Mouse (Mus musculus) liver, embryonic 16.5 days (tissue): ENCODE data around the gene Agrp. TPM values are rescaled to one million over a fixed set of nuclear protein-coding genes. Genes with fewer than 3 reads are reported as not detected.
"Not testable (repeated sequence)": the region's sequence is repeated elsewhere in the genome, so short reads cannot be mapped to it uniquely, and the experiment has no call there.

Source experiments
- ATAC-seq: fragments of 200-750 bp; cut with Nextera tagmentation; 2 replicates; pipeline ENCODE4 v1.8.0; 2017; ENCODE audit warnings: low read depth, mild to moderate bottlenecking, moderate number of reproducible peaks, moderate library complexity
- H3K27ac ChIP-seq: fragments of 300-500 bp; sonication (generic); 2 replicates; pipeline ENCODE4 v1.5.1; 2014; ENCODE audit warnings: mild to moderate bottlenecking, low read length
- H3K27me3 ChIP-seq: fragments of 300-500 bp; sonication (generic); 2 replicates; pipeline ENCODE4 v1.6.1; 2014; ENCODE audit warnings: low read depth, low read length, mixed read lengths; ENCODE audit not compliant: control insufficient read depth, insufficient read depth
- H3K36me3 ChIP-seq: fragments of 300-500 bp; sonication (generic); 2 replicates; pipeline ENCODE4 v1.6.1; 2014; ENCODE audit warnings: mild to moderate bottlenecking; ENCODE audit not compliant: control insufficient read depth, insufficient read depth
- H3K4me1 ChIP-seq: fragments of 300-500 bp; sonication (generic); 2 replicates; pipeline ENCODE4 v1.6.1; 2014; ENCODE audit warnings: low read depth, low read length, mixed read lengths; ENCODE audit not compliant: control insufficient read depth
- H3K4me2 ChIP-seq: fragments of 300-500 bp; sonication (generic); 2 replicates; pipeline ENCODE4 v1.6.1; 2014; ENCODE audit warnings: low read depth, low read length, mixed read lengths
- H3K4me3 ChIP-seq: fragments of 300-500 bp; sonication (generic); 2 replicates; pipeline ENCODE4 v1.5.1; 2014; ENCODE audit warnings: low read depth, mild to moderate bottlenecking, low read length
- H3K9ac ChIP-seq: fragments of 300-500 bp; sonication (generic); 2 replicates; pipeline ENCODE4 v1.6.1; 2014; ENCODE audit warnings: low read depth, low read length
- H3K9me3 ChIP-seq: fragments of 300-500 bp; sonication (generic); replicated peaks from 2 replicates; pipeline ENCODE4 v1.6.1; 2016; ENCODE audit warnings: low read length; ENCODE audit not compliant: control insufficient read depth
- WGBS: fragments of 180-500 bp; shearing (Covaris S2); extraction: QIAGEN DNeasy Blood & Tissue Kit; methylation state at CpG from one replicate; pipeline ENCODE4 v1.1.7; 2014; ENCODE audit not compliant: insufficient replicate concordance; 5-methylcytosine and 5-hydroxymethylcytosine counted together
- polyA plus RNA-seq: library from polyadenylated mRNA; unstranded; fragments of >200 nt; fragmentation: Nextera tagmentation; extraction: Ambion mirVana; gene quantifications from 2 replicates; pipeline ENCODE4 v1.2.1, GENCODE M21; 2015

Agrp gene
- polyA plus RNA-seq, 1 experiment from 2014 or later = not detected

- WGBS = 15% methylated on average over 2 of the region's 2 CpGs
- peak; percentile 36 for ATAC-seq
- H3K9ac ChIP-seq = no peak overlapping the region
- H3K9me3 ChIP-seq = no peaks in the 10 kb centered on the region
- peak overlapping the region; percentile 18 for H3K4me2 ChIP-seq
- no peaks in the 10 kb centered on the region for H3K36me3 ChIP-seq
- H3K4me3 ChIP-seq = no peak overlapping the region
- peaks cover 8% of the 10 kb centered on the region for H3K27me3 ChIP-seq
- H3K4me1 ChIP-seq = peaks cover 80% of the 10 kb centered on the region
- peak overlapping the region; percentile 63 for H3K27ac ChIP-seq
Measured at GRCm38 (mm10) chr8:105609355-105609754, 27.8 kb downstream of the Agrp start.

- Histone ChIP-seq H3K27me3 (no peaks in the 10 kb centered on the region; the same call in 1 of the 2 replicates), H3K9ac (no peak overlapping the region), H3K27ac (no peak overlapping the region), H3K4me1 (peaks cover 72% of the 10 kb centered on the region), H3K9me3 (no peaks in the 10 kb centered on the region), H3K4me3 (no peak overlapping the region), H3K4me2 (0 out of 2 replicates have a peak overlapping the region, but pooled peaks have one; percentile 97), H3K36me3 (no peaks in the 10 kb centered on the region)
- WGBS = 16% methylated on average over 4 of the region's 4 CpGs
- ATAC-seq = no peak
Measured at GRCm38 (mm10) chr8:105607684-105608083, 29.5 kb downstream of the Agrp start.

- 5% methylated on average over 10 of the region's 10 CpGs for WGBS
- H3K36me3 ChIP-seq = no peaks in the 10 kb centered on the region
- peak overlapping the region; percentile 72 for H3K27ac ChIP-seq
Measured at GRCm38 (mm10) chr8:105607062-105607461, 30.1 kb downstream of the Agrp start.

GRCm38 (mm10) chr8:105606189-105607023 is 30.8 kb downstream of the Agrp start:
- H3K9ac ChIP-seq = peak overlapping the region; percentile 82
- no peaks in the 10 kb centered on the region; the same call in 1 of the 2 replicates for H3K27me3 ChIP-seq
- peaks cover 69% of the 10 kb centered on the region for H3K4me1 ChIP-seq
- peak overlapping the region; percentile 72 for H3K4me3 ChIP-seq
- peak overlapping the region; percentile 72 for H3K27ac ChIP-seq
- ATAC-seq = peak; percentile 53
- peak overlapping the region; percentile 97 for H3K4me2 ChIP-seq
- H3K9me3 ChIP-seq = no peaks in the 10 kb centered on the region
- no peaks in the 10 kb centered on the region for H3K36me3 ChIP-seq
- WGBS = under 1% methylated on average over 29 of the region's 30 CpGs

More at GRCm38 (mm10) chr8:105607062-105607461, 30.1 kb downstream of the Agrp start:
- no peaks in the 10 kb centered on the region for H3K9me3 ChIP-seq
- H3K9ac ChIP-seq = peak overlapping the region; percentile 82
- peak overlapping the region; percentile 97 for H3K4me2 ChIP-seq
- no peak for ATAC-seq
- H3K27me3 ChIP-seq = no peaks in the 10 kb centered on the region; the same call in 1 of the 2 replicates
- peak overlapping the region; percentile 72 for H3K4me3 ChIP-seq
- peaks cover 72% of the 10 kb centered on the region for H3K4me1 ChIP-seq

GRCm38 (mm10) chr8:105605491-105606188 is 31.6 kb downstream of the Agrp start:
- H3K4me2 ChIP-seq = peak overlapping the region; percentile 97
- H3K9ac ChIP-seq = peak overlapping the region; percentile 82
- H3K9me3 ChIP-seq = no peaks in the 10 kb centered on the region
- H3K27me3 ChIP-seq = no peaks in the 10 kb centered on the region; the same call in 1 of the 2 replicates
- peak overlapping the region; percentile 72 for H3K4me3 ChIP-seq
- ATAC-seq = peak; percentile 55
- WGBS = 0% methylated on average over 38 of the region's 39 CpGs
- H3K4me1 ChIP-seq = peaks cover 62% of the 10 kb centered on the region
- H3K27ac ChIP-seq = peak overlapping the region; percentile 72
- no peaks in the 10 kb centered on the region for H3K36me3 ChIP-seq

GRCm38 (mm10) chr8:105604804-105605381 is 32.3 kb downstream of the Agrp start, which contains the start of gene Ripor1:
Ripor1 (plus strand) TSS chr8:105605255.
- peak within 1 kb of the TSS; percentile 97 for H3K4me2 ChIP-seq
- H3K4me1 ChIP-seq = peaks cover 55% of the 10 kb centered on the region
- ATAC-seq = peak; percentile 80
- peak within 1 kb of the TSS; percentile 72 for H3K4me3 ChIP-seq
- 0% methylated on average over 20 of the region's 42 CpGs for WGBS
- no peaks in the 10 kb centered on the region for H3K36me3 ChIP-seq
- peak within 1 kb of the TSS; percentile 76 for H3K27ac ChIP-seq
- H3K9me3 ChIP-seq = no peaks in the 10 kb centered on the region
- H3K9ac ChIP-seq = peak within 1 kb of the TSS; percentile 82
- H3K27me3 ChIP-seq = no peaks in the 10 kb centered on the region; the same call in 1 of the 2 replicates

- H3K4me2 ChIP-seq, H3K9ac ChIP-seq, H3K36me3 ChIP-seq, H3K9me3 ChIP-seq, ATAC-seq, H3K27me3 ChIP-seq, H3K4me3 ChIP-seq, H3K27ac ChIP-seq: not testable (repeated sequence)
- whole genome bisulfite sequencing = 68% methylated on average over 3 of the region's 3 CpGs
- H3K4me1 ChIP-seq = peaks cover 34% of the 10 kb centered on the region
Measured at GRCm38 (mm10) chr8:105602540-105602939, 34.7 kb downstream of the Agrp start.

GRCm38 (mm10) chr8:105601301-105601700 is 35.9 kb downstream of the Agrp start:
- no peak overlapping the region for H3K4me3 ChIP-seq
- H3K36me3 ChIP-seq = no peaks in the 10 kb centered on the region
- H3K9ac ChIP-seq = no peak overlapping the region
- H3K27ac ChIP-seq = no peak overlapping the region
- no peak for ATAC-seq
- no peak overlapping the region for H3K4me2 ChIP-seq
- H3K9me3 ChIP-seq = no peaks in the 10 kb centered on the region
- H3K27me3 ChIP-seq = no peaks in the 10 kb centered on the region; the same call in 1 of the 2 replicates
- 69% methylated on average over 5 of the region's 5 CpGs for WGBS
- peaks cover 26% of the 10 kb centered on the region for H3K4me1 ChIP-seq
